Mouse (Mus musculus): Measurements from ENCODE around the gene Cbwd1.
"Not testable (repeated sequence)": the region's sequence is repeated elsewhere in the genome, so short reads cannot be mapped to it uniquely, and the experiment has no call there.

Cbwd1 gene

GRCm38 (mm10) chr19:24897006-24897895 lies 64.2 kb downstream of the Cbwd1 start:
- DNase-seq (ENCODE audit: low spot score in 2 of 2) = peak in 1 of 2 experiments; percentile 5

- no peak for DNase-seq (ENCODE audit: low spot score in 2 of 2)
Observed at GRCm38 (mm10) chr19:24896536-24896935, 64.9 kb downstream of the Cbwd1 start.

- no peak for DNase-seq (ENCODE audit: low spot score in 2 of 2)
Observed at GRCm38 (mm10) chr19:24886888-24887287, 74.5 kb downstream of the Cbwd1 start.

GRCm38 (mm10) chr19:24885504-24885903 lies 75.9 kb downstream of the Cbwd1 start:
- peak; percentile 62 to 72 for DNase-seq (ENCODE audit: low spot score in 2 of 2)

GRCm38 (mm10) chr19:24881237-24881636 lies 80.2 kb downstream of the Cbwd1 start:
- no peak for DNase-seq (ENCODE audit: low spot score in 2 of 2)

GRCm38 (mm10) chr19:24875129-24875870 lies 86.1 kb downstream of the Cbwd1 start, which contains the start of gene Gm10053:
Gene Gm10053 (plus strand): TSS chr19:24875686.
- not testable (repeated sequence) for DNase-seq (ENCODE audit: low spot score in 2 of 2)

GRCm38 (mm10) chr19:24873873-24874272 lies 87.5 kb downstream of the Cbwd1 start:
- no peak for DNase-seq (ENCODE audit: low spot score in 2 of 2)

- peak; percentile 78 to 88 for DNase-seq (ENCODE audit: low spot score in 2 of 2)
Observed at GRCm38 (mm10) chr19:24871037-24871635, 90.3 kb downstream of the Cbwd1 start.

Data from right cerebral cortex, adult 2 months (tissue).